Mouse (Mus musculus) cerebral cortex, adult 2 months (tissue): ENCODE measurements around the gene Phc1.

Source experiments
- WGBS: fragments of 180-500 bp; shearing (Covaris S2); methylation state at CpG from one replicate; pipeline ENCODE4 v1.1.7; 2018; 5-methylcytosine and 5-hydroxymethylcytosine counted together

Gene Phc1

GRCm38 (mm10) chr6:122295242-122295641, 45.1 kb downstream of the Phc1 start:
- WGBS: 62% methylated on average over 9 of the region's 9 CpGs

- 90% methylated on average over 3 of the region's 3 CpGs for WGBS
Measured at GRCm38 (mm10) chr6:122294290-122294689, 46.1 kb downstream of the Phc1 start.

GRCm38 (mm10) chr6:122293796-122294195, 46.6 kb downstream of the Phc1 start:
- WGBS: 89% methylated on average over 9 of the region's 9 CpGs

GRCm38 (mm10) chr6:122293121-122293520, 47.2 kb downstream of the Phc1 start:
- WGBS: 95% methylated on average over 8 of the region's 8 CpGs

GRCm38 (mm10) chr6:122292184-122292583, 48.2 kb downstream of the Phc1 start:
- WGBS: 47% methylated on average over 2 of the region's 2 CpGs

- WGBS: 79% methylated on average over 3 of the region's 3 CpGs
Measured at GRCm38 (mm10) chr6:122291735-122292134, 48.6 kb downstream of the Phc1 start.

DNA sequence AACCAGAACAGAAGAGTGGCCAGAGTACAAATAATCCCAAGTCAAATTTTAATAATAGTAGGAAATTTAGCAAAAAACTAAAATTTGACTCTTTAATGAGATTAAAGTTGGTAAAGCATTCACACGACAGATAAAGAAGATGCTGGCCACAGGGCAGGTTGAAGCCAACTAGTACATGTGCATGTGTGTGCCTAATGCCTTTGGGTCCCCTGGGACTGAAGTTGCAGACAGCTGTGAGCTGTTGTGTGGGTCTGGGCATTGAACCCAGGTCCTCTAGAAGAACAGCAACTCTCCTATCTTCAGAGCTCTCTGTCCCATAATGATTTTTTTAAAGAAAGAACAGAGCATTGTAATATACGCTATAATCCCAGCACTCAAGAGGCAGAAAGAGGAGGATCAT, 49.1 kb downstream of the Phc1 start:
- 92% methylated on average over 2 of the region's 2 CpGs for WGBS

- WGBS: 68% methylated on average over 3 of the region's 3 CpGs
Measured at GRCm38 (mm10) chr6:122290253-122290652, 50.1 kb downstream of the Phc1 start.

DNA sequence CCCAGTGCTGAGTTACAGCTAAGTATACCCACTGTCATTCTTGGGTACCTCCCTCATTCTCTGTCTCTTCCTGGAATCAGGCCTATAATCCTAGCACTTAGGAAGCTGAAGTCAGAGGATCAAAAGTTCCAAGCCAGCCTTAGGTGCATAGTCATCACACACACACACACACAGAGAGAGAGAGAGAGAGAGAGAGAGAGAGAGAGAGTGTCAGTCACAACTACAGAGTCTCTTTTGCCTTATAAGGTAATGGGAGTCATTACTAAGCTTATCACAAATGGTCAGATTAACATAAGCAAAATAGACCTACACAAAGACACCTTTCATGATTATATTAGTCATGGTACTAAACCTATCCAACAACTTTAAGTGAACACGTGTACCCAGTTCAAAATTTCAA, 51.0 kb downstream of the Phc1 start:
- WGBS: 86% methylated on average over 1 of the region's 1 CpGs

DNA sequence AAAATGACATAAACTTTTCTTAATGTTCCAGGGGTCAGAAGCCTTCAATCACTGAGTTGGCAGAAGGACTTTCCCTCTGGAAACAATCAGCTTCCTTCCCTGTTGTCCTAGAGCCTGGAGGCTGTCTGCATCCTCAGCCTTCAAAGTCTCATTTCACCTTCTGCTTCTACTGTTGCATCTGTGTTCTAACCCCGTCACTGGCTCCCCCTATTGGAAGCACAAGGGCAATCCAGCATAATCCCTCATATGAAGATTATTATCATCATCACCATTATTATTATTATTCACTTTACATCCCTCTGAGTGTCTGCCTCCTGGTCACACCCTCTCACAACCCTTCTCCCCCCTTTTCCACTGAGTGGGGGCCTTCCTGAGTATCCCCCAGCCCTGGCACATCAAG, 52.1 kb downstream of the Phc1 start:
- 52% methylated on average over 1 of the region's 1 CpGs for WGBS

DNA sequence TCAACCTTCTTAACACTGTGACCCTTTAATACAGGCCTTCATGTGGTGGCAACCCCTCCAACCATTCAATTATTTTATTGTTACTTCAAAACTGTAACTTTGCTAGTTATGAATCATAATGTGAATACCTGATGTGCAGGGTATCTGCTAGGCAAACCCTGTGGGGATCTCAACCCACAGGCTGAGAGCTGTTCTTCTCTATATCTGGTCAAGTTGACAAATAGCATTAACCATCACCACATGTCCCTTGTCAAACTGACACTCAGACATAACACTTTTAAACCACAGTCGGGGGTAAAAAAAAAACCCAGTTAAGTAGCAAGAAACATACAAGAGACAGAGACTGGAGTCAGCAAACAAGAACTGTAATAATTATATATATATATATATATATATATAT, 55.5 kb downstream of the Phc1 start:
- WGBS: 85% methylated on average over 1 of the region's 1 CpGs

GRCm38 (mm10) chr6:122284304-122284703, 56.1 kb downstream of the Phc1 start:
- WGBS: 87% methylated on average over 4 of the region's 4 CpGs

- WGBS: 97% methylated on average over 2 of the region's 2 CpGs
Measured at GRCm38 (mm10) chr6:122283429-122283828, 56.9 kb downstream of the Phc1 start.

DNA sequence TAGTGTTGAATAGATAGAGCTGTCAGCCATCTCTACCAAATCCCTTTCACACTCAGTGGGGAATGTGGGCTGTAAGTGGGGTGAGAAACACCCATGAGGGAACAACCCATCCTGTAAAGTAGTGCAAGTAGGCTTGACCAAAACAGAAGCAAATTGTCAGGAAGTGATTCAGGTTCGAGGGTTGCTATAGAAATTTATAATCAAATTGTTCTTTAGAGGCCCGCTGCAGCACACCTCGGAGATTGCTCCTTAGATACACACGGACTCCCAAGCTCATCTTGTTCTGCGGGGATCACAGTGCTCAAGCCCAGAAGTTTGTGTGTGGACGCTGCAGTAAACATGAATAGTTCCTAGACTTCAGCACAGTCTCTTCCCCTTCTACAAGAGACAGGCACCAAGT, 57.6 kb downstream of the Phc1 start, which contains the start of gene Klrg1:
TSS of gene Klrg1 (minus strand) at position 101 of the 400 bp plus-strand sequence.
- 88% methylated on average over 6 of the region's 6 CpGs for WGBS

DNA sequence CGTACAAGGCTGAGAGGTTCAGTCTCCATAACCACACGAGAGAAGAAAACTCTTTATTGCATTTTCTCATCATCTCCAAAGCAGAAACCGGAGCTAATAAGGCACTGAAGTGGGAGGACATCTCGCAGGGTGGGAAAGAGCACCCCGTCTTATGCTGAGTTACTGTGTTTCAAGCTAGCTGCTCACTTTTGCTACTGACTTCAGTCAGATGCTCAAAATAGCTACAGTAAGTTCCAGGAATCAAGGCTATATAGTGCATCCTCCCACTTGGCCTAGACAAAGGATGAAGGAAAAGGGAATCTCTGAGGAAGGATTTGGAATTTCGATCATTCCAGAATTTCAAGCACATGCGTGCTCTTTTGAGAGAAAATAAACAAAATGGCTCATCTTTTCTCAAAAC, 63.8 kb downstream of the Phc1 start:
- 56% methylated on average over 7 of the region's 7 CpGs for WGBS

DNA sequence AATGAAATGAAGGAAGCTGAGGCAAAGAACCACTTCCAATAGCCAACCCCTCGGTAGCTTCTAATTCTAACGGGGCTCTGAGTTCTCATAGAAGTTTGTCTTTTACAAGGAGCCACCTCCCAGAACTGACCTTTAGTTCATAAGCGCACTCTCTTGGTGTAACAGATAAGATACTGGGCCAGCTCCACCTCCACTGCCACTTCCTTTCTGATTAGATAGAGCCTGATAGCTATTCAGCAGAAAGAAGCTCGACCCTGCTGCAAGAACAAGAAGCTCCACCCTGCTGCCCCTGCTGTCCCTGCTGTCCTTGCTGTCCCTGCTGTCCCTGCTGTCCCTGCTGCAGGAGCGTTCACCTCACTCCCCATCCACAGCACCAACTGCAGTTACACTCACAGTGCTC, 65.8 kb downstream of the Phc1 start:
- 73% methylated on average over 5 of the region's 5 CpGs for WGBS

- 57% methylated on average over 11 of the region's 11 CpGs for WGBS
Measured at GRCm38 (mm10) chr6:122270152-122270551, 70.2 kb downstream of the Phc1 start.

DNA sequence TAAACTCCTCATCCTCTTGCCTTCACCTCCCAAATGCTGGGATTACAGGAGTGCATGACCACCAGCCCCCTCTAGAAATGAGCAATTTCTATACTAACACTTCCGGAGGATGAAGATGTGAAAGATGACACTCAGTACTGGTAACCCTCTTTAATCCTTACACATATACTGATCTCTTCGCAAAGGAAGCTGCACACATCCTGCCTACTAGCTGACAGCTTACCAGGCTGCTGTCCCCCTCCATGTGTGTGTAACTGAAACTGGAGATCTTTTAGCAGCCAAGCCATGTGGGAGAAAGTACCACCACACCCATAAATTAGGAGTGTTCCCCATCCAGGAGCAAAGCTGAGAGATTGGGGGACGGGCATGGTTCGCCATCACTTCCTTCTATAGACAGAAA, 71.2 kb downstream of the Phc1 start:
- 76% methylated on average over 4 of the region's 4 CpGs for WGBS

DNA sequence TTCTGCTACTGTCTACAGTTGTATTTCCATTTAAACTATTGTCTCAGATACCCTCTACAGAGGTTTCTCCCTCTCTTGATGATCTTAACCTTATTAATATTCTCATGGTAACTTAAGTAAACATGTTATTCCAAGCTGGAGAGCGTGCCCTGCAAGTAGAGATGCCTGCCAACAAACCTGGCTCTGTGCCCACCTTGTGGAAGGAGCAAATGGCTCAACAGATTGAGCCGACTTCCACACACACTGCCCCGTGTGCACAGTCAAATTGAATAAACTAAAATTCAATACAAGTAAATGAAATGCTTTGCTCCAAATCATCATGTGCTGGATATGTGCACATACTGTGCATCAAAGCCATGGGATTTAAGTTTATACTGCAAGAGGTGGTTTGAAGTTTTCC, 71.8 kb downstream of the Phc1 start:
- WGBS: 21% methylated on average over 3 of the region's 3 CpGs
